Mouse (Mus musculus): ENCODE data around the gene Sv2a. TPM values are rescaled to one million over a fixed set of nuclear protein-coding genes. Genes with fewer than 3 reads are reported as not detected.

Sv2a gene
- total and polyA plus RNA-seq, 2 experiments from 2014 or later: 157 to 167 TPM

GRCm38 (mm10) chr3:96161869-96162840 is 18.8 kb upstream of the Sv2a start, which contains the start of gene Mtmr11:
TSS of gene Mtmr11 (plus strand) at chr3:96162004.
- Histone ChIP-seq H3K9ac (replicated peaks; ENCODE audit: low read length, poor library complexity, severe bottlenecking) (peak within 1 kb of the TSS; percentile 67), H3K27ac (ENCODE audit: low read depth, low read length) (peak within 1 kb of the TSS; percentile 71), H3K27me3 (ENCODE audit: insufficient read depth, low read length) (no peaks in the 10 kb centered on the region), H3K9me3 (ENCODE audit: low read length) (no peaks in the 10 kb centered on the region), H3K4me2 (ENCODE audit: low read depth, low read length, poor library complexity, severe bottlenecking) (peak within 1 kb of the TSS; percentile 85), H3K4me3 (ENCODE audit: low read depth, low read length) (peak within 1 kb of the TSS; percentile 46), H3K4me1 (ENCODE audit: insufficient read depth, low read length) (0 out of 2 replicates have a peak, but pooled peaks cover 3% of the 10 kb centered on the region), H3K36me3 (ENCODE audit: insufficient read depth, low read length) (no peaks in the 10 kb centered on the region; the same call in 1 of the 2 replicates)
- DNase-seq (ENCODE audit: low spot score) (peak; percentile 62), ATAC-seq (ENCODE audit: low FRiP score) (peak; percentile 51)
- WGBS: 11% methylated on average over 14 of the region's 16 CpGs
- TF ChIP-seq CTCF (IDR thresholded peaks at IDR 0.05): no peak

- TF ChIP-seq CTCF (IDR thresholded peaks at IDR 0.05): no peak
- H3K4me2 ChIP-seq (ENCODE audit: low read depth, low read length, poor library complexity, severe bottlenecking): peak overlapping the region; percentile 85
- H3K27me3 ChIP-seq (ENCODE audit: insufficient read depth, low read length): no peaks in the 10 kb centered on the region
- H3K9me3 ChIP-seq (ENCODE audit: low read length): no peaks in the 10 kb centered on the region
- DNase-seq (ENCODE audit: low spot score): no peak
- no peak for ATAC-seq (ENCODE audit: low FRiP score)
- H3K27ac ChIP-seq (ENCODE audit: low read depth, low read length): no peak overlapping the region
- peaks cover under 1% of the 10 kb centered on the region; the same call in 1 of the 2 replicates for H3K36me3 ChIP-seq (ENCODE audit: insufficient read depth, low read length)
- H3K4me3 ChIP-seq (ENCODE audit: low read depth, low read length): no peak overlapping the region; the same call in 1 of the 2 replicates
- H3K4me1 ChIP-seq (ENCODE audit: insufficient read depth, low read length): 0 out of 2 replicates have a peak, but pooled peaks cover 3% of the 10 kb centered on the region
- WGBS: 90% methylated on average over 6 of the region's 6 CpGs
- H3K9ac ChIP-seq (replicated peaks; ENCODE audit: low read length, poor library complexity, severe bottlenecking): 0 out of 2 replicates have a peak overlapping the region, but pooled peaks have one; percentile 67
Observed at GRCm38 (mm10) chr3:96163040-96163439, 17.9 kb upstream of the Sv2a start.

GRCm38 (mm10) chr3:96168466-96169158 is 12.3 kb upstream of the Sv2a start:
- H3K36me3 ChIP-seq (ENCODE audit: insufficient read depth, low read length): peaks cover 3% of the 10 kb centered on the region; the same call in 1 of the 2 replicates
- H3K4me1 ChIP-seq (ENCODE audit: insufficient read depth, low read length): no peaks in the 10 kb centered on the region
- WGBS: 67% methylated on average over 12 of the region's 12 CpGs
- no peak overlapping the region for H3K4me3 ChIP-seq (ENCODE audit: low read depth, low read length)
- H3K9me3 ChIP-seq (ENCODE audit: low read length): no peaks in the 10 kb centered on the region
- no peak for DNase-seq (ENCODE audit: low spot score)
- H3K9ac ChIP-seq (replicated peaks; ENCODE audit: low read length, poor library complexity, severe bottlenecking): no peak overlapping the region
- H3K4me2 ChIP-seq (ENCODE audit: low read depth, low read length, poor library complexity, severe bottlenecking): no peak overlapping the region
- H3K27ac ChIP-seq (ENCODE audit: low read depth, low read length): no peak overlapping the region
- no peak for ATAC-seq (ENCODE audit: low FRiP score)
- no peaks in the 10 kb centered on the region for H3K27me3 ChIP-seq (ENCODE audit: insufficient read depth, low read length)
- no peak for TF ChIP-seq CTCF (IDR thresholded peaks at IDR 0.05)

GRCm38 (mm10) chr3:96170276-96170675 is 10.7 kb upstream of the Sv2a start:
- H3K9ac ChIP-seq (replicated peaks; ENCODE audit: low read length, poor library complexity, severe bottlenecking): no peak overlapping the region
- no peaks in the 10 kb centered on the region for H3K27me3 ChIP-seq (ENCODE audit: insufficient read depth, low read length)
- DNase-seq (ENCODE audit: low spot score): no peak
- H3K4me1 ChIP-seq (ENCODE audit: insufficient read depth, low read length): no peaks in the 10 kb centered on the region
- no peak overlapping the region for H3K4me3 ChIP-seq (ENCODE audit: low read depth, low read length)
- H3K36me3 ChIP-seq (ENCODE audit: insufficient read depth, low read length): peaks cover 5% of the 10 kb centered on the region; the same call in 1 of the 2 replicates
- ATAC-seq (ENCODE audit: low FRiP score): no peak
- H3K4me2 ChIP-seq (ENCODE audit: low read depth, low read length, poor library complexity, severe bottlenecking): no peak overlapping the region
- no peak for TF ChIP-seq CTCF (IDR thresholded peaks at IDR 0.05)
- H3K27ac ChIP-seq (ENCODE audit: low read depth, low read length): no peak overlapping the region
- H3K9me3 ChIP-seq (ENCODE audit: low read length): no peaks in the 10 kb centered on the region
- WGBS: 96% methylated on average over 4 of the region's 4 CpGs

GRCm38 (mm10) chr3:96170976-96171545 is 9.9 kb upstream of the Sv2a start:
- Histone ChIP-seq H3K4me3 (ENCODE audit: low read depth, low read length) (peak overlapping the region; percentile 92; the same call in 1 of the 2 replicates), H3K36me3 (ENCODE audit: insufficient read depth, low read length) (peaks cover 5% of the 10 kb centered on the region; the same call in 1 of the 2 replicates), H3K9me3 (ENCODE audit: low read length) (no peaks in the 10 kb centered on the region), H3K4me2 (ENCODE audit: low read depth, low read length, poor library complexity, severe bottlenecking) (peak overlapping the region; percentile 94), H3K4me1 (ENCODE audit: insufficient read depth, low read length) (no peaks in the 10 kb centered on the region), H3K27ac (ENCODE audit: low read depth, low read length) (peak overlapping the region; percentile 94), H3K27me3 (ENCODE audit: insufficient read depth, low read length) (no peaks in the 10 kb centered on the region), H3K9ac (replicated peaks; ENCODE audit: low read length, poor library complexity, severe bottlenecking) (no peak overlapping the region)
- TF ChIP-seq CTCF (IDR thresholded peaks at IDR 0.05): no peak
- DNase-seq (ENCODE audit: low spot score) (no peak), ATAC-seq (ENCODE audit: low FRiP score) (no peak)
- 79% methylated on average over 10 of the region's 10 CpGs for WGBS
